Mouse (Mus musculus) small intestine, adult 2 months (tissue): Measurements from ENCODE around the gene Slc4a1.

Experiments used
- CTCF ChIP-seq: fragments of 200-500 bp; IDR thresholded peaks from 2 replicates; pipeline ENCODE4 v1.5.1; 2012; ENCODE audit warnings: low read depth, mild to moderate bottlenecking, control low read depth, inconsistent platforms, low read length, moderate library complexity, mixed read lengths; ENCODE audit not compliant: insufficient replicate concordance, insufficient read length; ENCODE audit errors: extremely low read depth
- POLR2A ChIP-seq: fragments of 200-500 bp; IDR thresholded peaks from 2 replicates; pipeline ENCODE4 v1.6.1; 2012; ENCODE audit warnings: low read depth, mild to moderate bottlenecking, control low read depth, inconsistent platforms, low read length, moderate library complexity

- TF ChIP-seq POLR2A, result no peak
- no peak for TF ChIP-seq CTCF
Measured at GRCm38 (mm10) chr11:102341101-102341500, 24.9 kb downstream of the Slc4a1 start.
